Mouse (Mus musculus): ENCODE data around the gene Umodl1. TPM values are rescaled to one million over a fixed set of nuclear protein-coding genes. Genes with fewer than 3 reads are reported as not detected.

Umodl1 gene
- total RNA-seq, 1 experiment from 2014 or later = 0.63 TPM

DNA sequence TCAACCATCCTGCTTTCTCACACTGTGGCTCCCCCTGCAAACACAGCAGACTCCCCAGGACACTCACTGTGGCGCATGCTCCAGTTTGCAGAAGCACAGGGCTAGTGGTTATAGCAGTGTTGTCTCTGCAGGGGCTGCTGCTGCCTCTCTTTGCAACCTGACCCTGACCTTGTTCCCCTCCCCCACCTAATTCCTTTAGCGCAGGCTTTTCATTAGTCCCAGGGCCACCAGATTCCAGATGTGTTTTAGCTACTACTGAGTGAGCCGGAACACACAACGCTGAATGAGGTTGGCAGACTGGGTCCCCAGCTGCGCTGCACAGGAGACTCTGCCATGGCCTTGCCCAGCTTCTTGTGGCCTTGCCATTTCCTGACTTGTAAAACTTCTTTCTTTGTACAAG lies 46.5 kb downstream of the Umodl1 start:
- no peak for DNase-seq

- DNase-seq = no peak
Observed at GRCm38 (mm10) chr17:31002613-31003012, 48.2 kb downstream of the Umodl1 start.

- DNase-seq = no peak
Observed at GRCm38 (mm10) chr17:31005284-31005683, 50.8 kb downstream of the Umodl1 start.

DNA sequence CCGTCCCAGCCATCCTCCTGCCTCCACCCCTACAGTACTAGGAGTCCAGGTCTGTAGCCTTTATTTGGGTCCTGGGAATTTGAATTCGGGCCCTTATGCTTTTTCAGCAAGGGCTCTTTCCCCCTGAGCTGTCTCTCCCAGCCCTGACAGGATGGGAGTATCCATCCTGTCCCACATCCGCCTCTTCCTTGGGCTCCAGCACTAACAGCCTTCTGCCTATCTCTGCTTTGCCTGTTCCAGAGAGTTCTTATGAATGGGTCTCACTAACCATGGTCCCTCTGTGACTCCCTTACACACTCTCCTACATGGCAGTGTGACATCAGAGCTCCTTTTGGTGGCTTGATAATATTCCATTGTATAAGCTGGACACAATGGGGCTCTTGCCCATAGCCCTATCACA lies 52.9 kb downstream of the Umodl1 start:
- no peak for DNase-seq

GRCm38 (mm10) chr17:31008416-31008815 lies 54.0 kb downstream of the Umodl1 start:
- DNase-seq = no peak

- peak; percentile 76 for DNase-seq
Observed at GRCm38 (mm10) chr17:31011551-31012394, 57.3 kb downstream of the Umodl1 start.

DNA sequence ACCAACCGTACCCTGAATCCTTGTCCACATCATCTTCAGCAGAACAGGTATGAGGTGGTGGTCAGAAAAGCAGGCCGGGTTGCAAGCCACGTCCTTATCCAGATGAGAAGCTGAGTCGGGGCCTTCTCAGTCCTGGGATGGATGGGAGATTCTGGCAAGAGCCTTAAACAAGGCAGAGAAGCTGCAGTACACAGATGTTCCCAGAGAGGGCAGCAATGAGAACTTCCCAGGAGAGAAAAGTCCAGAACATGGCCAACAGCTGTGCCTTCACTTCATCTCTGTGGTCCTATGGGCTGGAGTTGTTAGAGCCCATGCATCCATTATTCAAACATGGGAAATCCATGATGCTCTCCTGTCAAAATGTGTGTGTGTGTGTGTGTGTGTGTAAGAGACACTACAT lies 63.8 kb downstream of the Umodl1 start:
- peak; percentile 63 for DNase-seq

GRCm38 (mm10) chr17:31019505-31019904 lies 65.1 kb downstream of the Umodl1 start:
- DNase-seq = peak; percentile 82

DNA sequence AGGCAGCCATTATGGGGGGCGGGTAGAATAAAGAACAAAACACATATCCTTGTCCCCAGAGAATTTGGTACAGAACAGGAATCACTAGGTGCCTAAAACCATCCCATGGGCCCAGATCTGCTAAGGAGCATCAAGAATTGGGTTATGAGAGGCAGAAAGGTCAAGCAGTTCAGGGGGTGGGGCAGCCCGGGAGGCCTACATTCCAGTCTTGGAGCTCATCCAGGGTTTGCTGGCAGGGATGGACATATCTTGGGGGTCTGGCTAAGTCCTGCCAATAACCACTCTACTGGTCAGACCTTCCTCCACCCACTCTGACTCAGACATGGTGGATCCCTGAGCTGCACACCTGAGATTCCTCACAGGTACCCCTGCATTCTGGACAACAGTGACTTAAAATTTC lies 65.6 kb downstream of the Umodl1 start:
- peak; percentile 29 for DNase-seq

DNA sequence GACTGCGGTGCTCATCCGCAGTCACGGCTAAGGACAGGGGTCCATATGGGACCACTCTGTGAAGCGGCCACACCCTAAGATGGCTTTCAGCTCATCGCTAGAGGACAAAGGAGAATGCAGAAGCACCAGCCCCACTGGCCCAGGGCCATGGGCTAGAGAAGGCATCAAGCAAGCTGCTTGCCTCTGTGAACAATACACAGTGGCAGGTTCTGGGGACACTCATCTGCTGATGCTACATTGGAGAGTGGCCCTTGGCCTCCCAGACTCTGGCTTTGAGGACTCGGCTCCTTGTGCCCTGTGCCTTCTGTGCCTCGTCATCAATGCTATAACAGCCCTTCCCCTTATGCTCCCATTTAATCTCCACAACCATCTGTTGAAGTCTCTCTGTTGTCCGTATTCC lies 66.8 kb downstream of the Umodl1 start:
- no peak for DNase-seq

DNA sequence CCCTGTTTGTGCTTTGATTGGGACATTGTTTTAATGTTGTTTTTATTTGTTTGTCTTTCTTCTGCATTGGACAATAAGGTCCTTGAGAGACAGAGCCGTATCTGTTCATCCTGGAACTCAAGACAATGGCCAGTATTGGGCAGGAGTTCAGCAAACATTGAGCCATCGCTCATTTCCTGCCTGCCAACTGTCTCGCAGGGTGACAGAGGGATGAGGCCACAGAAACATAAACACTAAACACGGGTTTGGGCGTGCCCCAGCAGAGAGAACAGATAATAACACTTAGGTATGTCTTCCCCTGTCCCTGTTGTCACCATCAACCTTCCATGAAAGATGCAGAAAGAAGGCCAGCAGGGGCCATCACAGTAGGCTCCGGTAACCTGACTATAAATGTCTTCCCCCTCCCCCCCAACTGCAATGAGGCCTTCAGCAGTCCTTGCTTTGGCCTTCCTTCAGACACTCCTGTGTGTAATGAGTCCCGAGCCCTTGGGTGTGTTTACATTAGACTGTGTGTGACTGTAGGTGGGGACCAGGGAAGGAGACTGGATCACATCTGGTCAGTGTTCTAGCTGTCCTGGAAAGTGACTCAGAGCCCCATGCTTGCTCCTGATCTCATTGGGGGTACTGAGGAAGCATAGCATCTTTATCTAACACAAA lies 69.8 kb downstream of the Umodl1 start:
- peak; percentile 29 for DNase-seq

DNA sequence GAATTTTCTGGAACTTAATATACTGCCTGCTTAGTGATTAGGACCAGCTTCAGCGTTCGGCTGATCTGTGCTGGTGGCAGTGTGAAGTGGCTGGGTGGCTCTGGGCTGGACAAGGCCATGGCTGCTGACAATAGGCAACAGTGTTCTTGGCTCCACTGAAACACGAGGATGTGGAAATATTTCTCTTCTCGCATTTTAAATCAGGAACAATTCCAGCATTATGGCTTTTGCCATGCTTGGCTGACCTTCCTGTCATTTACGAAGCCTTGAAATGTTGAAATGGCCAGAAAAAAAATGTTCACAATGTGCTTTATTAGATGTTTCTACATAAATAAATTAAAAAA lies 70.3 kb downstream of the Umodl1 start:
- peak; percentile 61 for DNase-seq

GRCm38 (mm10) chr17:31026986-31027385 lies 72.5 kb downstream of the Umodl1 start:
- no peak for DNase-seq

DNA sequence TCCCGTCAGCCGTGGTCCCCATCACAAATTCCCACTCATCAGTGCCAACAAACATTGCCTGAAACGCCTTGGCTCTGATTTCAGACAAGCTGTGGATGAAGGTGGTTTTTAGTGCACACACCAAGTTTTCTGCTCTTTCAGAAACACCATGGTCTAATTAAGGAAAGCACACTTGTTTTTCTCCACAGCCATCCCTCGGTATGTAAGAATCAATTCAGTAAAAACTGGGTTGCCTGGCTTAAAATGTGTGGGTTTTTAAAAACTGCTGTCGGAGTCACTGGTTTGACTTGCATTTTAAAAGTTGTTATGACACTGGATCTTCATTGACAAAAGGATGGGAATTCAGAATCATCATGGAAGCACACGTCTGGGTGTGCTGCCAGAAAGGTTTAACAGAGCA lies 73.3 kb downstream of the Umodl1 start:
- DNase-seq = no peak

- DNase-seq = no peak
Observed at GRCm38 (mm10) chr17:31028821-31029370, 74.5 kb downstream of the Umodl1 start.

- no peak for DNase-seq
Observed at GRCm38 (mm10) chr17:31029407-31029806, 75.0 kb downstream of the Umodl1 start.

GRCm38 (mm10) chr17:31032341-31032740 lies 77.9 kb downstream of the Umodl1 start:
- DNase-seq = no peak

GRCm38 (mm10) chr17:31033251-31033650 lies 78.8 kb downstream of the Umodl1 start:
- DNase-seq = no peak

GRCm38 (mm10) chr17:31034165-31034564 lies 79.7 kb downstream of the Umodl1 start:
- DNase-seq = no peak

- no peak for DNase-seq
Observed at GRCm38 (mm10) chr17:31034674-31035356, 80.4 kb downstream of the Umodl1 start.

GRCm38 (mm10) chr17:31036168-31036876 lies 81.9 kb downstream of the Umodl1 start:
- DNase-seq = no peak

GRCm38 (mm10) chr17:31037331-31037730 lies 82.9 kb downstream of the Umodl1 start:
- no peak for DNase-seq
